Mouse (Mus musculus): ENCODE results near the gene Zswim3.
"Not testable (repeated sequence)": the region's sequence is repeated elsewhere in the genome, so short reads cannot be mapped to it uniquely, and the experiment has no call there.

The Zswim3 gene

GRCm38 (mm10) chr2:164781876-164782275 is 23.0 kb upstream of the Zswim3 start:
- DNase-seq (ENCODE audit: low spot score in 2 of 2) = no peak

- no peak for DNase-seq (ENCODE audit: low spot score in 2 of 2)
Observed at GRCm38 (mm10) chr2:164783926-164784581, 20.8 kb upstream of the Zswim3 start.

GRCm38 (mm10) chr2:164784869-164785420 is 20.0 kb upstream of the Zswim3 start:
- DNase-seq (ENCODE audit: low spot score in 2 of 2) = no peak

- DNase-seq (ENCODE audit: low spot score in 2 of 2) = peak; percentile 89
Observed at GRCm38 (mm10) chr2:164785481-164786387, 19.2 kb upstream of the Zswim3 start, which contains the start of gene Snx21. Gene Snx21 (plus strand): TSS chr2:164785823.

GRCm38 (mm10) chr2:164786388-164786885 is 18.5 kb upstream of the Zswim3 start:
- peak in 1 of 2 experiments; percentile 49 for DNase-seq (ENCODE audit: low spot score in 2 of 2)

- no peak for DNase-seq (ENCODE audit: low spot score in 2 of 2)
Observed at GRCm38 (mm10) chr2:164787032-164787431, 17.9 kb upstream of the Zswim3 start.

- DNase-seq (ENCODE audit: low spot score in 2 of 2) = no peak
Observed at GRCm38 (mm10) chr2:164787779-164788178, 17.1 kb upstream of the Zswim3 start.

GRCm38 (mm10) chr2:164788411-164788810 is 16.5 kb upstream of the Zswim3 start:
- DNase-seq (ENCODE audit: low spot score in 2 of 2) = no peak

- DNase-seq (ENCODE audit: low spot score in 2 of 2) = no peak
Observed at GRCm38 (mm10) chr2:164790451-164790850, 14.4 kb upstream of the Zswim3 start.

- DNase-seq (ENCODE audit: low spot score in 2 of 2) = no peak
Observed at GRCm38 (mm10) chr2:164791841-164792261, 13.0 kb upstream of the Zswim3 start.

- no peak for DNase-seq (ENCODE audit: low spot score in 2 of 2)
Observed at GRCm38 (mm10) chr2:164792400-164793190, 12.3 kb upstream of the Zswim3 start.

GRCm38 (mm10) chr2:164793236-164793635 is 11.7 kb upstream of the Zswim3 start:
- DNase-seq (ENCODE audit: low spot score in 2 of 2) = peak; percentile 47 to 60

GRCm38 (mm10) chr2:164793772-164794171 is 11.1 kb upstream of the Zswim3 start:
- no peak for DNase-seq (ENCODE audit: low spot score in 2 of 2)

- peak; percentile 89 to 90 for DNase-seq (ENCODE audit: low spot score in 2 of 2)
Observed at GRCm38 (mm10) chr2:164794293-164794692, 10.6 kb upstream of the Zswim3 start.

GRCm38 (mm10) chr2:164795868-164796267 is 9.0 kb upstream of the Zswim3 start:
- no peak for DNase-seq (ENCODE audit: low spot score in 2 of 2)

GRCm38 (mm10) chr2:164798554-164798953 is 6.3 kb upstream of the Zswim3 start:
- DNase-seq (ENCODE audit: low spot score in 2 of 2) = not testable (repeated sequence)

- DNase-seq (ENCODE audit: low spot score in 2 of 2) = no peak
Observed at GRCm38 (mm10) chr2:164800252-164801004, 4.5 kb upstream of the Zswim3 start.

- DNase-seq (ENCODE audit: low spot score in 2 of 2) = no peak
Observed at GRCm38 (mm10) chr2:164803201-164803920, 1.5 kb upstream of the Zswim3 start.

GRCm38 (mm10) chr2:164803921-164804313 is 981 bp upstream of the Zswim3 start:
- DNase-seq (ENCODE audit: low spot score in 2 of 2) = no peak

- no peak for DNase-seq (ENCODE audit: low spot score in 2 of 2)
Observed at GRCm38 (mm10) chr2:164805332-164805718, 427 bp downstream of the Zswim3 start.

Data from right cerebral cortex, postnatal 10 days (tissue).